Mouse (Mus musculus) Patski (cell line): ENCODE data around the gene Bahcc1. TPM values are rescaled to one million over a fixed set of nuclear protein-coding genes. Genes with fewer than 3 reads are reported as not detected.

Experiments
- ATAC-seq: fragments of 100-300 bp; one replicate; pipeline ENCODE4 v1.8.0; 2021
- CTCF ChIA-PET: fragments of 350-600 bp; sonication (Branson Sonifier 250); formaldehyde crosslinking; loops from one replicate; lab custom pipeline; 2022; ENCODE audit warnings: inconsistent platforms; lab: Charles Lee
- POLR2A ChIA-PET: fragments of 350-600 bp; sonication (Branson Sonifier 250); formaldehyde crosslinking; loops from one replicate; lab custom pipeline; 2022; ENCODE audit warnings: antibody characterized with exemption, inconsistent platforms; lab: Charles Lee
- DNase-seq: peaks from one replicate; pipeline ENCODE4 v3.0.0-alpha.2; 2011; ENCODE audit warnings: low read depth, low spot score
- H3K27me3 ChIP-seq: fragments of 371-371 bp; one replicate; pipeline ENCODE4 v1.5.1; 2021
- CTCF ChIP-seq: fragments of 100-300 bp; IDR thresholded peaks from one replicate; pipeline ENCODE4 v1.5.1; 2021
- in situ Hi-C: fragments of 300-500 bp; cut with MboI; formaldehyde crosslinking; loops from 3 replicates; pipeline ENCODE4 v1.11.1; 2018; ENCODE audit warnings: low pct_unique_long_range_greater_than_20kb, mixed read lengths
- polyA plus RNA-seq: library from polyadenylated mRNA; unstranded; gene quantifications from one replicate; pipeline ENCODE4 v1.2.3, GENCODE M21; 2021

The Bahcc1 gene
- polyA plus RNA-seq, 1 experiment from 2014 or later: 12.4 TPM

DNA sequence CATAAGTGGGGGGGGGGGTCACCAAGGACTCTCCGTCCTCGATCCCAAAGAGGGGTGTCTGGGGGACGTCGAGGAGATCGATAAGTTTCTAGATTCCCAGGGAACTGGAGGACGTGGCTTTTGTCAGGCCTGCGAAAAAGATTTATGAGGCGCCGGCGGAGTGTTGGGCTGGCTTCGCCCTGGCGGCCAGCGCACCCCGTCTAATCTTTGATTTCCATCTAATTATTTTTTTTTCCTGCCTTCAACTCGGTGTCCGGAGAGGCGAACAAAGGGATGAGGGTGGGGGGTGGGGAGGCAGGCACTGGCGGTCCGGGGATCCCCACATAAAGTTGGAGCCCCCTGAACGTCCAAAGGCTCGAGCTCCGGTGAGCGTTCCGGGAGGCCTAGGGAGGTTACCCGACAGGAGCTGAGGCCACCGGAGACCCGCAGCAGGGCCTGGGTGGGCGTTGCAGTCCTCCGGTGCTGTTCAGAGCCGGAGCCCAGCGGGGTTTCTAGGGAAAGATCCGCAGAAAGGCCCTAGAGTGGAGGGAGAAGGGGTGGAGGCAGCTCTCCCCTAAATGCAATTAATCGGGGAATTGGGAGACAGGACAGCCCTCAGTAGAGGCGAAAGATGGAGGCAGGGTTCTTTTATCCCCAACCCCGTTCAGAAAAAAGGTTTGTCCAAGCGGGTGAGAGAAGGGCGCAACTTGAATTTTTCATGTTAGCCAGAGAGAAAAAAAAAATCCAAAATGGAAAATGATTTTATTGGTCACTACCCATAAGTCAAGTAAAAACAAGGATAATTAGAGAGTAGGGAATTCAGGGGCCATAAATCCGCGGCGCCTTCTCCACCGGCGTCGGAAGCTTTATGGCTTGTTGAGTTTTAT, 45.3 kb upstream of the Bahcc1 start:
- ChIA-PET POLR2A (interaction anchor here (0.6 to 9.4 kb wide), 4 partner anchors 8 to 118 kb away, joined by 3 to 277 read pairs (median 7); partner anchors contain the start of gene Bahcc1), CTCF (interaction anchor here (1.1 to 4.9 kb wide), 3 partner anchors 47 to 77 kb away, joined by 3 to 31 read pairs (median 3); partner anchors contain the start of gene Bahcc1)
- no peak for TF ChIP-seq CTCF
- ATAC-seq (no peak), DNase-seq (no peak)
- in situ Hi-C loops: loop anchor here (5.0 kb wide), 2 partner anchors 45 to 120 kb away; partner anchors contain the start of gene Bahcc1
- H3K27me3 ChIP-seq: no peaks in the 10 kb centered on the region

DNA sequence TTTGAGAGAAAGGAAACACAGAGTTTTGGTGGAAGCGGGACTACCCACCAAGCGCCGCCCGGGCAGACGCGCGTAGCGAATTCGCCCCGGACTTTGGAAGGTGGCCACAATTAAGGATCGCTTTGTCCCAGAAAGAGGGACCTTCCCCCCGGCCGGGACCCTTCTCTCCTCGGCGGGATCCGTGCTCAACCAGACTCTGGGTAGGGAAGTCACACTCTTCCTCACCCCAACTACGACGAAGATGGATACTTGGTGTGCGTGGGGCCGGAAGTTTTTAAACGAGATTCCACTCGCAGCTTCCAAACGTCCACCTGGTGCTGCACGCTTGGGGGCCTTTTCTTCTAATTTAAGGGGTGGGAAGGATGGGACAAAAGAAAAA, 44.7 kb upstream of the Bahcc1 start:
- ATAC-seq (no peak), DNase-seq (no peak)
- CTCF ChIA-PET: interaction anchor here (0.7 to 4.9 kb wide), 7 partner anchors 42 to 119 kb away, joined by 3 to 31 read pairs (median 8); partner anchors contain the start of gene Bahcc1
- POLR2A ChIA-PET: interaction anchor here (1.0 to 9.4 kb wide), 5 partner anchors 12 to 117 kb away, joined by 3 to 277 read pairs (median 8); partner anchors contain the start of gene Bahcc1
- in situ Hi-C loops: loop anchor here (5.0 kb wide), 2 partner anchors 44 to 119 kb away; partner anchors contain the start of gene Bahcc1
- TF ChIP-seq CTCF: no peak
- H3K27me3 ChIP-seq: no peaks in the 10 kb centered on the region

DNA sequence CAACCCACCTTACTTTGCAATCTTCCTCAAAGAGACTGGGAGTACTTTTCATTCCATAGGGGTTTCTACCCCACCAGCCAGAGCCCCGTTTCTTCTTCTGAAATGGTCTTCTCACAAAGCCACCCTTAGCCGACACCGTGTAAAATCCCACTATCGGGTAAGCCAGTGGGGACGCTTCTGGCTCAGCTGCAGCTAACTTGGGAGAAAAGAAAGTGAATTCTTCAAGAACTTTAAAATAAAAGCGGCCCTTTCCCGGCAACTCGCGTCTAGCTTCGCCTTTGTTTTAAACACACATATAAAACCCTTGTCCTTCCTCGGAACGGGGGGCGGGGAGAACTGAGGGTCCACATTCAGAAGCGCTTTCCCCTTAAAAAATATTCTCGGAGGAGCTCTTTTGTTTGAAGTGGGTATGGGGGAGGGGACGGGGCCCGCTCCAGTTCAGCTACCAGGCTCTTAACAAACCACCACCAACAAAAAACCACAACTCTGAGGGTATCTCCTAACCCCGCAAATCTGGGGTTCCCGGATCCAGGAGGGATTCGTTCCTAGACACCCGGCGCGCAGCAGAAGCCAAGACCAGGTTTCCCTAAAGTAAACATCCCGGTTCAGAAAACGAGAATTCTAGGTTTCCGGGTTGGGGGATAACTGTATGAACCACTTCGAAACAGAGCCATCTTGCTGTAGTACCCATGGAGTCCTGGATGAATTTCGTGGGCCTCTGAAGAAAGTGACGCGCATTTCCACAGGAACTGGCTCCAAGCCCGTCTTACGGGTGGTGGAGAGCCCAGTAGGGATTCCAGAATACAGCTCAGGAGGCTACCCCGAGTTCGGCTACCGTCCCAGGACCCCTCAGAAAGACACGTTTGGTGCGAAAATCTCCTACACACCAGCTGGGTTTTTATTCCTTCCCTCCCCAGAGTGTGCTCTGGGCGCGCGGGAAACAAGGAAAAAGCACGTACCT, 44.0 kb upstream of the Bahcc1 start:
- ChIA-PET CTCF (interaction anchor here (0.7 to 4.9 kb wide), 6 partner anchors 41 to 119 kb away, joined by 3 to 31 read pairs (median 9); partner anchors contain the start of gene Bahcc1), POLR2A (interaction anchor here (1.0 to 9.4 kb wide), 7 partner anchors 12 to 116 kb away, joined by 3 to 277 read pairs (median 8); partner anchors contain the start of gene Bahcc1)
- ATAC-seq (no peak), DNase-seq (no peak)
- in situ Hi-C loops: loop anchor here (5.0 kb wide), 2 partner anchors 44 to 119 kb away; partner anchors contain the start of gene Bahcc1
- no peaks in the 10 kb centered on the region for H3K27me3 ChIP-seq
- no peak for TF ChIP-seq CTCF

DNA sequence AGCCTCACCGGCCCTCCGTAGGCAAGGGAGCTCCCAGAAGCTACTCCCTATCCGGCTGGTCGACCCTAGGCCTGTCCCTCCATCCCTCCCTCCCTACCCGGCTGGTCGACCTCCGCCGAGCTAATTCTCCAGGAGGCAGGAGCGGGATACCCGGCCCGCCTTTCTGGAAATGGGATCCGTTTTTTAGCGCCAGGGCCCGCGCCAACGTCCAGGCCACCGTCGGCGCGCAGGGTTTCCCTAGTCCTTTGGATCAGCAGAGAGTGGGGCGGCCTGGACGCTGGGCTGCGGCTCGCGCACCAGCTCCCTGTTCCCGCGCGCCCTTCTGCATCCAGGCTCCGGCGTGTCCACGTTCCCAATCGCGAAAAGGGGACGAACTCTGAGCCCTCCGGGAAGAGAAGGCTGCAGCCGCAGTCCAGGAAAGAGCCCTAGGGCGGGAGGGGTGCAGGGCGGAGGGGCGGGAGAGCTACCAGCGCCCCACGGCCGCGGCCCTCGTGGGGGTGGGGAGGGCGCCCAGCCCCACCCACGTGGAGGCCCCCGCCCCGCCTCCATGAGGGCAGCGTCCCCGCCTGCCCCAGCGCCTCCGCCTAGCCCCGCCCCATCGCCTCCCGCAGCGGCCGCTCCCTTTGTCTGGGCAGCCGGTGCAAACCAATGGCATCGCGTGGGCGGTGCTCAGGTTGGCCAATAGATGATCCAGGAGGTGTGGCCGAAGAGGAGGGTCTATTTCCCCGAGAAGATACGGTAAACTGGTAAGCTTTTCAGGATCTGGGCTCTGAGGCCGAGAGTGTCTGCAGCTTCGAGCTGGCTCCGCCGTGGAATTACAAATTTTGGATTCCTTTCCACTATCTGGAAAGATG, 43.1 kb upstream of the Bahcc1 start:
- TF ChIP-seq CTCF: no peak
- no peaks in the 10 kb centered on the region for H3K27me3 ChIP-seq
- DNase-seq: peak; percentile 89
- ChIA-PET POLR2A (interaction anchor here (0.9 to 9.4 kb wide), 7 partner anchors 13 to 118 kb away, joined by 3 to 277 read pairs (median 8); partner anchors contain the start of gene Bahcc1), CTCF (interaction anchor here (1.4 to 4.9 kb wide), 4 partner anchors 41 to 118 kb away, joined by 8 to 31 read pairs (median 12); partner anchors contain the start of gene Bahcc1)
- in situ Hi-C loops: loop anchor here (5.0 kb wide), 2 partner anchors 43 to 118 kb away; partner anchors contain the start of gene Bahcc1
- peak; percentile 83 for ATAC-seq

DNA sequence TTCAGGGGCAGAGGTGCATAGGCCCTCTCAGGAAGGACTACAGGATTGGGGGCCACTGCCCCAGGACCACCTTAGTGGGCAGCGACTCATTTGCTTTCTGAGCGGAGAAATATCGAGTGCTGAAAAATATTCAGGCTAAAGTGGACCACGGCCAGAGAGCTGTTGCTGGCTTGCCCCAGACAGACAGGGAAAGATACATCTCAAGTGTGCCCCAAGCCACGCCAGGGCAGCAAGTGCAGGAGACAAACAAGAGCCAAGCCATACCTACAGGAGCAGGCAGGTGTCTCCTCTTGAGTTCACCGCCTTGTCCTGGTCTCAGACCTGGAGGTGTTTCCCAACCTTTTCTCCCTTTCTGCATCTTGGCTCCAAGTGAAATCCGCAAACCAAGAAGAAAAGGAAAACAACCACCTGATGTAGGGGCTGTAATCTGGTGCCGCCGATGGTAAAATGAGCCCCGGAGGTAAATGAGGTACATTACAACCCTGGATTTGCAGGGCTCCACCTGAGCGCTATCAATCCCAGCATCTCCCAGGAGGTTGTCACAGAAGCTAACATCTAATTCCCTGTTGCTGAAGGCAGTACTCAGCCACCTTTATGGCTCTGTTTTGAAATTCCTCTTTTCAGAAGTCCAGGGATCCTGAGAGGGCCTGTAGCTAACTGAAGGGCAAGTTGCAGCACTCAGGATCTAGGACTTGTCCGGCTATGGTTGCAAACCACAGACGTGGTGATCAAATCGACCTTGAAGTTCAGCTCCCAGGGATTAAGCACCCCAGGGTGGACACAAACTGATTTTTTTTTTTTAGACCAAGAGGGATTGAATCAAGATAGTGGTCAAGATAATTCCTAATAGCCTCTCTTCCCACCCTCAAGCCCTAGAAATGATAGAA, 42.0 kb upstream of the Bahcc1 start:
- DNase-seq: no peak

DNA sequence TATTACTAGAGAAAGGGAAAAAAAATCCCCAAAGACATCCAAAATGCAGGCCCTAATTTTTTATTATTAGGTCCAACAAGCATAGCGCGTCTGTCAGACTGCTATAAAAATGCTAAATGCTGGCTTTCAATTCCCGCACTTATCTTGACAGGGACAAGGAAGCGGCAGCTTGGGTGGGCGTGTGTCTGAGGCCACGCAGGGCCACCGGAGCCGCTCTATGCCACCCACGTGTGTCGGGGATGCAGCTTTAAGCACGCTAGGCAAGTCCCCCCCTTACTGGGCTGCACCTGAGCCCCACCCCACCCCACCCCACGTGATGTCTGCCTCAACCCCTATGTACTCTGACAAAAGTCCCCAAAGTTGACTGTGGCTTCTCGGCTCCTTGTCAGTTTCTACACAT, 33.9 kb upstream of the Bahcc1 start:
- POLR2A ChIA-PET: no interaction called here
- peaks cover 3% of the 10 kb centered on the region for H3K27me3 ChIP-seq
- DNase-seq (no peak), ATAC-seq (no peak)
- in situ Hi-C loops: no loop called here
- no peak for TF ChIP-seq CTCF
- CTCF ChIA-PET: no interaction called here

More for the DNA sequence above, 42.0 kb upstream of the Bahcc1 start:
- ATAC-seq: no peak
- CTCF ChIA-PET: interaction anchor here (0.9 to 4.9 kb wide), 2 partner anchors 18 to 44 kb away, joined by 3 to 31 read pairs; partner anchors contain the start of gene Bahcc1
- POLR2A ChIA-PET: interaction anchor here (2.6 to 9.4 kb wide), 2 partner anchors 36 to 44 kb away, joined by 9 to 277 read pairs; partner anchors contain the start of gene Bahcc1
- in situ Hi-C loops: no loop called here
- no peaks in the 10 kb centered on the region for H3K27me3 ChIP-seq
- TF ChIP-seq CTCF: no peak

DNA sequence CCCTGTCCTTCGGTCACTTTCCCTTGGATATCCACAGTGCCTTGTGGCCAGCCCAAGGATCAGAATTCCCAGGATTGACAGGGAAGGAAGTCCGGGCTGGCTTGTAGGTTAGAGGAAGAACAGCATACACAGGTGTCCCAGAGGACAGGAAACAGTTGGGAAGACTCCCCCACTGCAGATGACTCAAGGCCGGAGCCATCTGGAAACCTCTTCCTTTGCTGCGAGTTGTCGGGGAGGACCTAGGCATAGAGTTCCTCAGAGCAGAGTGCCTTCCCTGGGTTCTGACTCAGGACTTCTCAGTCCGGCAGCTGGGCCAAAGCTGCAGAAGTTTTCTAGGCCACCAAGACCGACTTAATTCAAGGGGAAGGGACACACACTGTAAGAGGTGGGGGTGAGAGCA, 33.0 kb upstream of the Bahcc1 start:
- CTCF ChIA-PET: interaction anchor here (1.6 kb wide), 1 partner anchor 10 kb away, joined by 9 read pairs; no protein-coding TSS in a partner anchor
- no peak for DNase-seq
- peaks cover 3% of the 10 kb centered on the region for H3K27me3 ChIP-seq
- in situ Hi-C loops: no loop called here
- POLR2A ChIA-PET: no interaction called here
- no peak for TF ChIP-seq CTCF
- no peak for ATAC-seq

DNA sequence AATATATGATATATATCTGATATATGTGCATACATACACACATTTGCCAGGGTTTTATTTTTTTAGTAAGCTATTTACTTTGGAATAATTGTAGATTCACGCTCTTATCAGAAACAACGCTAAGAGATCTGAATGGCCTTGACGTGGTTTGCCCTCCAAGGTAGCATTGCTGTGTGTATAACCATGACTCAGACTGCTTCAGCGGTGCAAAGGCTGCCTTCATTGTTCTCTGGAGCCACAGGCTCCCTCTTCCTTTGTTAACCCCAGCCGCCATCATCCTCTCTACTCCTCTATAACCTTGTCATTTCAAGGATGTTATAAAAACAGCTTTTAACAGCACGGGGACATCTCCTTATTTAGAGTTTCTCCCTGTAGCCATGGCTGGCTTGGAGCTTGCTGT, 32.1 kb upstream of the Bahcc1 start:
- CTCF ChIA-PET: interaction anchor here (1.2 to 1.6 kb wide), 2 partner anchors 9 to 30 kb away, joined by 3 to 9 read pairs; no protein-coding TSS in a partner anchor
- in situ Hi-C loops: no loop called here

More for the DNA sequence above, 32.1 kb upstream of the Bahcc1 start:
- peaks cover 3% of the 10 kb centered on the region for H3K27me3 ChIP-seq
- POLR2A ChIA-PET: no interaction called here
- ATAC-seq: no peak
- TF ChIP-seq CTCF: no peak
- no peak for DNase-seq
